Mouse (Mus musculus) midbrain, postnatal 0 days (tissue): ENCODE results near the gene Elof1. TPM values are rescaled to one million over a fixed set of nuclear protein-coding genes. Genes with fewer than 3 reads are reported as not detected.

ENCODE experiments used
- ATAC-seq: fragments of 200-750 bp; cut with Nextera tagmentation; 2 replicates; pipeline ENCODE4 v1.8.0; 2017; ENCODE audit warnings: moderate number of reproducible peaks, mild to moderate bottlenecking, moderate TSS enrichment, moderate library complexity; ENCODE audit not compliant: low FRiP score
- DNase-seq: peaks from one replicate; pipeline ENCODE4 v3.0.0-alpha.2; 2015; ENCODE audit warnings: low spot score
- H3K27ac ChIP-seq: fragments of 300-500 bp; sonication (generic); 2 replicates; pipeline ENCODE4 v1.5.1; 2014; ENCODE audit warnings: low read depth, mild to moderate bottlenecking, low read length, mixed read lengths
- H3K27me3 ChIP-seq: fragments of 300-500 bp; sonication (generic); 2 replicates; pipeline ENCODE4 v1.6.1; 2014; ENCODE audit warnings: low read length, control low read depth, mixed read lengths; ENCODE audit not compliant: insufficient read depth
- H3K36me3 ChIP-seq: fragments of 300-500 bp; sonication (generic); 2 replicates; pipeline ENCODE4 v1.6.1; 2014; ENCODE audit warnings: low read length, control low read depth, mixed read lengths; ENCODE audit not compliant: insufficient read depth
- H3K4me1 ChIP-seq: fragments of 300-500 bp; sonication (generic); 2 replicates; pipeline ENCODE4 v1.6.1; 2014; ENCODE audit warnings: mild to moderate bottlenecking, control low read depth, antibody characterized with exemption, low read length, mixed read lengths; ENCODE audit not compliant: insufficient read depth
- H3K4me2 ChIP-seq: fragments of 300-500 bp; sonication (generic); 2 replicates; pipeline ENCODE4 v1.6.1; 2014; ENCODE audit warnings: low read depth, mild to moderate bottlenecking, low read length, mixed read lengths; ENCODE audit not compliant: poor library complexity, severe bottlenecking
- H3K4me3 ChIP-seq: fragments of 300-500 bp; sonication (generic); 2 replicates; pipeline ENCODE4 v1.5.1; 2014; ENCODE audit warnings: low read depth, mild to moderate bottlenecking, low read length, moderate library complexity
- H3K9ac ChIP-seq: fragments of 300-500 bp; sonication (generic); replicated peaks from 2 replicates; pipeline ENCODE4 v1.6.1; 2014; ENCODE audit warnings: mild to moderate bottlenecking, low read length, moderate library complexity, mixed read lengths; ENCODE audit not compliant: poor library complexity, severe bottlenecking
- H3K9me3 ChIP-seq: fragments of 300-500 bp; sonication (generic); 2 replicates; pipeline ENCODE4 v1.6.1; 2016; ENCODE audit warnings: low read length, control low read depth
- CTCF ChIP-seq: IDR thresholded peaks from 2 replicates; pipeline ENCODE4 v1.5.1; 2016; ENCODE audit warnings: antibody characterized with exemption, mild to moderate bottlenecking
- WGBS: fragments of 180-500 bp; shearing (Covaris S2); extraction: QIAGEN DNeasy Blood & Tissue Kit; methylation state at CpG from one replicate; pipeline ENCODE4 v1.1.7; 2014; 5-methylcytosine and 5-hydroxymethylcytosine counted together
- polyA plus RNA-seq: library from polyadenylated mRNA; unstranded; fragments of >200 nt; fragmentation: Nextera tagmentation; extraction: Ambion mirVana; gene quantifications from 2 replicates; pipeline ENCODE4 v1.2.1, GENCODE M21; 2015
- total RNA-seq: library from RNA; depleted of rRNA; stranded (reverse); fragments of >200 nt; gene quantifications from 2 replicates; pipeline ENCODE4 v1.2.3, GENCODE M21; 2014

The Elof1 gene
- total and polyA plus RNA-seq, 2 experiments from 2014 or later: 129 to 161 TPM

DNA sequence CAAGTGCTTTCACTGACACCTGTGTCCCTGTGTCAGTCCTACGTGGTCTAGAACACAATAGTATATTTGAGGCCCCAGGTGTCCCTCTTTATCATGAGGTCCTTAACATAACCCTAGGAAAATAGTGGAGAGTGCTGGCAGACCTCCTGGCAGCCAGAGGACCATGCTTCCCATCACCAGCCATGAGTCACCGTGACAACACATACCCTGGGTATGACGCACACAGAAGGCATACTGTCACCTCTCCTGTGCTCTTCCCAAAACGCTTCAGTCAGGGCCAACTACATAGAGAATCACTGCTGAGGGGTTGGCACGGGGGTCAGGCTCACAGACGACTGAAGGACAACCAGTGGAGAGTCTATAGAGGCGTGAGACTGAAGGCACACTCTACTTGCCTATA, 27.0 kb downstream of the Elof1 start:
- TF ChIP-seq CTCF: no peak
- H3K27ac ChIP-seq: no peak overlapping the region
- no peak overlapping the region for H3K4me2 ChIP-seq
- ATAC-seq (no peak), DNase-seq (no peak)
- H3K4me1 ChIP-seq: 0 out of 2 replicates have a peak, but pooled peaks cover 4% of the 10 kb centered on the region
- no peaks in the 10 kb centered on the region for H3K9me3 ChIP-seq
- H3K4me3 ChIP-seq: no peak overlapping the region
- no peak overlapping the region for H3K9ac ChIP-seq
- no peaks in the 10 kb centered on the region for H3K36me3 ChIP-seq
- 79% methylated on average over 7 of the region's 7 CpGs for WGBS
- no peaks in the 10 kb centered on the region for H3K27me3 ChIP-seq

DNA sequence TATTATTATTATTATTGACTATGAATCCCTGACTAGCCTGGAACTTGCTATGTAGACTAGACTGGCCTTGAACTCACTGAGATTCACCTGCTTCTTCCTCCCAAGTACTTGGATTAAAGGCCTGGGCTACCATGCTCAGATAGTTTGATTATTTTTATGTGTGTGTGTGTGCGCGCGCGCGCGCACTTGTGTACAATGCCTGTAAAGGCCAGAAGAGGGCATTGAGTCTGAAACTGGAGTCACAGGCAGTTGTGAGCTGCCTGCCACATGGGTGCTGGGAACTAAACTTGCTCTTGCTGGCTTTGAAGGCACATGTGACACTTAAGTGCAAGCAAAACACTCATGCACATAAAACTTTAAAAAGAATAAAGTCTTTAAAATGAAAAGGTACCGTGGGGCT, 27.7 kb downstream of the Elof1 start:
- no peak overlapping the region for H3K27ac ChIP-seq
- H3K9ac ChIP-seq: no peak overlapping the region
- H3K9me3 ChIP-seq: no peaks in the 10 kb centered on the region
- WGBS: 96% methylated on average over 7 of the region's 7 CpGs
- DNase-seq (no peak), ATAC-seq (no peak)
- peak; percentile 2; the same call in 1 of the 2 replicates for TF ChIP-seq CTCF
- no peaks in the 10 kb centered on the region for H3K36me3 ChIP-seq
- no peaks in the 10 kb centered on the region for H3K27me3 ChIP-seq
- H3K4me1 ChIP-seq: 0 out of 2 replicates have a peak, but pooled peaks cover 4% of the 10 kb centered on the region
- H3K4me2 ChIP-seq: no peak overlapping the region
- H3K4me3 ChIP-seq: no peak overlapping the region

DNA sequence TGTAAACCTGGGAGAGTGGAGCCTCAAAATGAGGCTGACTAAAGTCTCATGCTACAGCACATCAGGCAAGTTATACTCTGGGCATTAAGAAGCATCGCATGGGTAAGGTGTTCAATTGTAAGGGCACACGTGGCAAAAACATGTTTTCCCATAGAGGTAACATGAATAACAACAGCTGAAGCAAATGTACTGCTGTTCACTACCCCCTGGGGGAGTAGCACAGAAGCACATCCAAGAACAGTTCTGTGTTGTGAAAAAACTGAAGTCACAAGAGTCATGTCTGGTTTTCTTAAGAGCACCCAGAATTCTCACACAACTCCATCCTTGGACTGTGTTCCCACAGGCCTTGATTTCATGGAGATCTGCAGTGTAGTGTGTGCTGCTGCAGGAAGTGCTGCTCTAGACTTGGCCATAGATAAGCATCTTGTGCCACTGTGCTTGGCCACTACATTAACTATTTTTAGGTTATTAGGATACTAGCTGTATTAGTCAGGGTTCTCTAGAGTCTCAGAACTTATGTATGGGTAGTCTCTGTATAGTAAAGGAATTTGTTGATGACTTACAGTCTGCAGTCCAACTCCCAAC, 29.8 kb downstream of the Elof1 start:
- ATAC-seq: no peak
- H3K9ac ChIP-seq: no peak overlapping the region
- DNase-seq: no peak
- no peaks in the 10 kb centered on the region for H3K27me3 ChIP-seq
- no peak overlapping the region for H3K4me3 ChIP-seq
- TF ChIP-seq CTCF: no peak
- 81% methylated on average over 2 of the region's 2 CpGs for WGBS
- no peak overlapping the region for H3K4me2 ChIP-seq
- 0 out of 2 replicates have a peak, but pooled peaks cover 4% of the 10 kb centered on the region for H3K4me1 ChIP-seq
- no peaks in the 10 kb centered on the region for H3K9me3 ChIP-seq
- no peaks in the 10 kb centered on the region for H3K36me3 ChIP-seq
- H3K27ac ChIP-seq: no peak overlapping the region

DNA sequence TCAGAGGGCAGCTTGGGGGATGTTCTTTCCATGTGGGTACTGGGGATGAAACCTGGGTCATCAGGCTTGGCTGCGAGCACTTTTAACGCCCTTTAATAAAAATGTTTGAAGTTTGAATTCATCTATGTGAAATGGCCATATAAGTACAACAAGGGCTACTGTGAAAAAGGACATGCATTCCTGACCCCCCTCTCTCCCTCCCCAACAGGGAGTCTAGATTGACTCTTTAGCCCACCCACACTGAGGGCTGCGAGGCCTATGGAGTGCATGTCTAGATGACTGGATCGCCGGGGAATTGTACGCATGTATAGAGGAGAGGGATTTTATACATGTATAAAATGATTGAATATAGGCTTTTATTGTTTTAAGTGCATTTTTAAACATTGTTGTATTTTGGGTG, 31.0 kb downstream of the Elof1 start:
- WGBS: 72% methylated on average over 6 of the region's 6 CpGs
- no peak for TF ChIP-seq CTCF

DNA sequence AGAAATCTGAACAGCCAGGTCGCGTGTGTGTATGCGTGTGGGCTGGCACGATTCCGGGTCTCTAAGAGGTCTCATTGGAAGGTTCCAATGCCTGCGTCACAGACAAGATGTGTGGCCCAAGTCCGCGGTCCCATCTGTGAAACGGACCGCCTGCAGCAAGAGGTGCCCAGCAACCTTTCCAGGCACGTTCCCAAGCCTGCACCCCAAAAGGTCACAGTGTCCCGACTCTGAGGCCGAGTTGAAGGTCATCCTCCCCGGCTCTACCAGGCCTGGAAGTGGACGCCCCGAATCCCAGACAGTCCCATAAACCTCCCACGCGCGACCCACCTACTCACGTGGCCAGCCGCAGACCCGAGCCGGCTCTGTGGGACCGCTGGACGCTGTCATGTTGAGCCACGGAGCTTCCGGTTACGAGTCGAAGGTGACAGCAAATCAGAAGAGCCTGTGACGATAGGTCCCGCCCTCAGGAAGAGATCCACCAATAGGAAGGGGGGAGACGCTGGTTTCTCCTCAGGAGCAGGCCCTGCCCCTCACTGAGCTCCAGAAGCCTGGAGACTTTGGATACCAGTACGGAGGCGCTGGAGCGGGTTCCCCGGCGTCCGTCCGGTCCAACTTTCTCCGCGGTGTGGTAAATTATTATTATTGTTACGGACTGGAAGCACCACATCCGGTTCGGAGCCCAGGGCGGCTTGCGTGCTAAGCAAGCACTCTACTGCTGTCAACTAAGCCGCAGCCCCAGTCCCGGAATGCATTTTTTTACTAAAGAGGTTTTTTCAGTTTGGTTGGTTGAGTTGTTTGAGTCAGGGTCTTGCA, 31.7 kb downstream of the Elof1 start, which contains the start of gene Ecsit:
Ecsit (minus strand) TSS at position 417 of the 813 bp plus-strand sequence.
- ATAC-seq (peak; percentile 97), DNase-seq (peak; percentile 97)
- WGBS: under 1% methylated on average over 48 of the region's 48 CpGs
- no peak for TF ChIP-seq CTCF
- H3K9ac ChIP-seq: peak within 1 kb of the TSS; percentile 71
- H3K4me1 ChIP-seq: 0 out of 2 replicates have a peak, but pooled peaks cover 4% of the 10 kb centered on the region
- no peaks in the 10 kb centered on the region for H3K36me3 ChIP-seq
- H3K27me3 ChIP-seq: no peaks in the 10 kb centered on the region
- H3K9me3 ChIP-seq: no peaks in the 10 kb centered on the region
- H3K27ac ChIP-seq: peak within 1 kb of the TSS; percentile 76
- H3K4me3 ChIP-seq: peak within 1 kb of the TSS; percentile 65
- H3K4me2 ChIP-seq: peak within 1 kb of the TSS; percentile 75

More for the DNA sequence above, 31.0 kb downstream of the Elof1 start:
- H3K9me3 ChIP-seq: no peaks in the 10 kb centered on the region
- peak overlapping the region; percentile 65 for H3K4me3 ChIP-seq
- 0 out of 2 replicates have a peak, but pooled peaks cover 4% of the 10 kb centered on the region for H3K4me1 ChIP-seq
- no peaks in the 10 kb centered on the region for H3K27me3 ChIP-seq
- H3K27ac ChIP-seq: peak overlapping the region; percentile 76
- ATAC-seq (no peak), DNase-seq (no peak)
- no peaks in the 10 kb centered on the region for H3K36me3 ChIP-seq
- peak overlapping the region; percentile 75 for H3K4me2 ChIP-seq
- H3K9ac ChIP-seq: peak overlapping the region; percentile 71; the same call in 1 of the 2 replicates

DNA sequence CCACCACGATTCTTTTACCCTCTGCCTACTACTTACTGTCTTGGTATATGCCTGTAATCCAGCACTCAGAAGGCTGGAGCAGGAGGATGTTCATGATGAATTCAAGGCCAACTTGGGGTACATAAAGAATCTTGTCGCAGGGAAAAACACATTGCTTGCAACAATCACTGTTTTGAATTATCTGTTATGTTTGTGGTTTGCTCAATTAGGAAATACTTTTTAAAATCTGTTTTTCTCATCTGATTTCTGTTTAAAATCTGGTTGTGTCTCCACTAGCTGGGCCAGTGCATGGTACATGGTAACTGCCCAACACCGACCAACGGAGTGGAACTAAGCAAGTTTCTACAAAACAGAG, 32.3 kb downstream of the Elof1 start:
- Histone ChIP-seq H3K27me3 (no peaks in the 10 kb centered on the region), H3K4me2 (peak overlapping the region; percentile 67), H3K4me1 (0 out of 2 replicates have a peak, but pooled peaks cover 4% of the 10 kb centered on the region), H3K9ac (peak overlapping the region; percentile 71), H3K27ac (peak overlapping the region; percentile 76; the same call in 1 of the 2 replicates), H3K9me3 (no peaks in the 10 kb centered on the region), H3K4me3 (peak overlapping the region; percentile 65), H3K36me3 (no peaks in the 10 kb centered on the region)
- TF ChIP-seq CTCF: no peak
- no peak for ATAC-seq
- 32% methylated on average over 4 of the region's 4 CpGs for WGBS
- DNase-seq: no peak
